Mouse (Mus musculus) neural tube, embryonic 11.5 days (tissue): ENCODE results near the gene Zcchc14. TPM values are rescaled to one million over a fixed set of nuclear protein-coding genes. Genes with fewer than 3 reads are reported as not detected.
A peak's percentile ranks its signal among the peaks of the same experiment; 100 is the strongest.
"Not testable (repeated sequence)": the region's sequence is repeated elsewhere in the genome, so short reads cannot be mapped to it uniquely, and the experiment has no call there.

Experiments used
- ATAC-seq: fragments of 200-750 bp; cut with Nextera tagmentation; 2 replicates; pipeline ENCODE4 v1.8.0; 2017; ENCODE audit warnings: moderate number of reproducible peaks, mild to moderate bottlenecking, moderate TSS enrichment, moderate library complexity; ENCODE audit not compliant: insufficient read depth, low FRiP score, low TSS enrichment
- DNase-seq: peaks from one replicate; pipeline ENCODE4 v3.0.0-alpha.2; 2015; ENCODE audit warnings: low spot score
- H3K27ac ChIP-seq: fragments of 300-500 bp; sonication (generic); 2 replicates; pipeline ENCODE4 v1.5.1; 2014; ENCODE audit warnings: low read depth, mild to moderate bottlenecking, low read length
- H3K27me3 ChIP-seq: fragments of 300-500 bp; sonication (generic); 2 replicates; pipeline ENCODE4 v1.6.1; 2014; ENCODE audit warnings: mild to moderate bottlenecking, low read length, mixed read lengths; ENCODE audit not compliant: control insufficient read depth, insufficient read depth
- H3K36me3 ChIP-seq: fragments of 300-500 bp; sonication (generic); 2 replicates; pipeline ENCODE4 v1.6.1; 2014; ENCODE audit warnings: mild to moderate bottlenecking, low read length, moderate library complexity, mixed read lengths; ENCODE audit not compliant: control insufficient read depth, insufficient read depth
- H3K4me1 ChIP-seq: fragments of 300-500 bp; sonication (generic); 2 replicates; pipeline ENCODE4 v1.6.1; 2014; ENCODE audit warnings: low read length, mixed read lengths; ENCODE audit not compliant: control insufficient read depth, insufficient read depth
- H3K4me2 ChIP-seq: fragments of 300-500 bp; sonication (generic); 2 replicates; pipeline ENCODE4 v1.6.1; 2014; ENCODE audit warnings: low read depth, mild to moderate bottlenecking, moderate library complexity
- H3K4me3 ChIP-seq: fragments of 300-500 bp; sonication (generic); 2 replicates; pipeline ENCODE4 v1.5.1; 2014; ENCODE audit warnings: low read depth, low read length
- H3K9ac ChIP-seq: fragments of 300-500 bp; sonication (generic); 2 replicates; pipeline ENCODE4 v1.6.1; 2014; ENCODE audit warnings: mild to moderate bottlenecking, low read length
- H3K9me3 ChIP-seq: fragments of 300-500 bp; sonication (generic); 2 replicates; pipeline ENCODE4 v1.6.1; 2016; ENCODE audit warnings: low read length; ENCODE audit not compliant: control insufficient read depth
- WGBS: fragments of 180-500 bp; shearing (Covaris S2); extraction: QIAGEN DNeasy Blood & Tissue Kit; methylation state at CpG from one replicate; pipeline ENCODE4 v1.1.7; 2014; 5-methylcytosine and 5-hydroxymethylcytosine counted together
- polyA plus RNA-seq: library from polyadenylated mRNA; unstranded; fragments of >200 nt; fragmentation: Nextera tagmentation; extraction: Ambion mirVana; gene quantifications from 2 replicates; pipeline ENCODE4 v1.2.1, GENCODE M21; 2014

Gene Zcchc14
- polyA plus RNA-seq, 1 experiment from 2014 or later = 23.3 TPM

GRCm38 (mm10) chr8:121602860-121603259 lies 49.8 kb downstream of the Zcchc14 start:
- Histone ChIP-seq H3K27me3 (no peaks in the 10 kb centered on the region), H3K4me3 (no peak overlapping the region), H3K4me1 (no peaks in the 10 kb centered on the region), H3K4me2 (no peak overlapping the region), H3K36me3 (peaks cover 36% of the 10 kb centered on the region), H3K27ac (no peak overlapping the region), H3K9me3 (no peaks in the 10 kb centered on the region), H3K9ac (no peak overlapping the region)
- ATAC-seq (no peak), DNase-seq (peak; percentile 73)
- WGBS = 36% methylated on average over 3 of the region's 3 CpGs

- DNase-seq = no peak
- Histone ChIP-seq H3K36me3 (peaks cover 36% of the 10 kb centered on the region), H3K4me1 (no peaks in the 10 kb centered on the region), H3K9ac (no peak overlapping the region), H3K4me2 (no peak overlapping the region), H3K9me3 (no peaks in the 10 kb centered on the region), H3K4me3 (no peak overlapping the region), H3K27ac (no peak overlapping the region), H3K27me3 (no peaks in the 10 kb centered on the region)
- no peak for ATAC-seq
- 91% methylated on average over 12 of the region's 12 CpGs for WGBS
Observed at GRCm38 (mm10) chr8:121602411-121602810, 50.3 kb downstream of the Zcchc14 start.

- no peak overlapping the region for H3K27ac ChIP-seq
- no peak overlapping the region for H3K9ac ChIP-seq
- peaks cover 32% of the 10 kb centered on the region for H3K36me3 ChIP-seq
- no peaks in the 10 kb centered on the region for H3K27me3 ChIP-seq
- H3K4me2 ChIP-seq = no peak overlapping the region
- no peak overlapping the region for H3K4me3 ChIP-seq
- ATAC-seq (no peak), DNase-seq (no peak)
- WGBS = 90% methylated on average over 14 of the region's 14 CpGs
- no peaks in the 10 kb centered on the region for H3K9me3 ChIP-seq
- H3K4me1 ChIP-seq = no peaks in the 10 kb centered on the region
Observed at GRCm38 (mm10) chr8:121599842-121600241, 52.9 kb downstream of the Zcchc14 start.

- no peaks in the 10 kb centered on the region for H3K9me3 ChIP-seq
- no peak overlapping the region for H3K27ac ChIP-seq
- H3K36me3 ChIP-seq = peaks cover 25% of the 10 kb centered on the region
- DNase-seq (peak; percentile 80), ATAC-seq (peak; percentile 69; the same call in 1 of the 2 replicates)
- H3K4me1 ChIP-seq = no peaks in the 10 kb centered on the region
- WGBS = 42% methylated on average over 7 of the region's 7 CpGs
- H3K4me2 ChIP-seq = no peak overlapping the region
- no peaks in the 10 kb centered on the region for H3K27me3 ChIP-seq
- no peak overlapping the region for H3K9ac ChIP-seq
- H3K4me3 ChIP-seq = no peak overlapping the region
Observed at GRCm38 (mm10) chr8:121598892-121599291, 53.8 kb downstream of the Zcchc14 start.

- Histone ChIP-seq H3K9ac (no peak overlapping the region), H3K27me3 (no peaks in the 10 kb centered on the region), H3K36me3 (peaks cover 24% of the 10 kb centered on the region), H3K9me3 (no peaks in the 10 kb centered on the region), H3K4me2 (no peak overlapping the region), H3K4me1 (no peaks in the 10 kb centered on the region), H3K27ac (no peak overlapping the region), H3K4me3 (no peak overlapping the region)
- WGBS = 89% methylated on average over 7 of the region's 7 CpGs
- ATAC-seq (no peak), DNase-seq (no peak)
Observed at GRCm38 (mm10) chr8:121598190-121598589, 54.5 kb downstream of the Zcchc14 start.

GRCm38 (mm10) chr8:121597492-121597891 lies 55.2 kb downstream of the Zcchc14 start:
- H3K9ac ChIP-seq, ATAC-seq, H3K4me1 ChIP-seq, H3K9me3 ChIP-seq, DNase-seq, H3K4me3 ChIP-seq, H3K27me3 ChIP-seq, H3K4me2 ChIP-seq, H3K27ac ChIP-seq: not testable (repeated sequence)
- H3K36me3 ChIP-seq = peaks cover 21% of the 10 kb centered on the region
- 86% methylated on average over 2 of the region's 2 CpGs for WGBS

DNA sequence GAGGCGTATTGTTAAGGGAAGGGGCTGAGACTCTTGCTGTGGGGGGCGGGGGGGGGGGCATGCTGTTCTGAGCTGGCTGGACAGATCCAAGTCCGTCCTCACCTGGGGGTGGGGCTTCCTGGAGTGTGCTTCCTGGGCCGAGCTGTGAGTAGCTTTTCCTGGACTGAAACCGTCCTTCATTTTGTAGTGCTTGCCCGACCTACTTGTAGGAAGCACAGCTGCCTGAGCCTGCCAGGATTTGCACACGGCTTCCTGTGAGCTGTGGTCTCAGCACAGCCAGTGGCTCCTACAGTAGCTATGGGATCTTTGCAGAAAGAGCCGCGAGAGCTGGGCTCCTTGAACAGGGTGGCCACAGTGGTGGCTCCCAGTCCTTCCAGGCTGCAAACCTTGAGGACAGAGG lies 58.7 kb downstream of the Zcchc14 start:
- Histone ChIP-seq H3K4me2 (no peak overlapping the region), H3K4me3 (no peak overlapping the region), H3K27me3 (no peaks in the 10 kb centered on the region), H3K9ac (no peak overlapping the region), H3K4me1 (peaks cover 15% of the 10 kb centered on the region), H3K9me3 (no peaks in the 10 kb centered on the region), H3K27ac (no peak overlapping the region), H3K36me3 (peaks cover 9% of the 10 kb centered on the region)
- WGBS = 83% methylated on average over 9 of the region's 9 CpGs
- DNase-seq (no peak), ATAC-seq (no peak)

GRCm38 (mm10) chr8:121593293-121593692 lies 59.4 kb downstream of the Zcchc14 start:
- peaks cover 9% of the 10 kb centered on the region for H3K36me3 ChIP-seq
- no peaks in the 10 kb centered on the region for H3K9me3 ChIP-seq
- no peak overlapping the region for H3K4me3 ChIP-seq
- H3K27ac ChIP-seq = no peak overlapping the region
- DNase-seq (no peak), ATAC-seq (no peak)
- no peak overlapping the region for H3K9ac ChIP-seq
- no peak overlapping the region for H3K4me2 ChIP-seq
- peaks cover 15% of the 10 kb centered on the region for H3K4me1 ChIP-seq
- H3K27me3 ChIP-seq = no peaks in the 10 kb centered on the region
- WGBS = 86% methylated on average over 5 of the region's 5 CpGs

DNA sequence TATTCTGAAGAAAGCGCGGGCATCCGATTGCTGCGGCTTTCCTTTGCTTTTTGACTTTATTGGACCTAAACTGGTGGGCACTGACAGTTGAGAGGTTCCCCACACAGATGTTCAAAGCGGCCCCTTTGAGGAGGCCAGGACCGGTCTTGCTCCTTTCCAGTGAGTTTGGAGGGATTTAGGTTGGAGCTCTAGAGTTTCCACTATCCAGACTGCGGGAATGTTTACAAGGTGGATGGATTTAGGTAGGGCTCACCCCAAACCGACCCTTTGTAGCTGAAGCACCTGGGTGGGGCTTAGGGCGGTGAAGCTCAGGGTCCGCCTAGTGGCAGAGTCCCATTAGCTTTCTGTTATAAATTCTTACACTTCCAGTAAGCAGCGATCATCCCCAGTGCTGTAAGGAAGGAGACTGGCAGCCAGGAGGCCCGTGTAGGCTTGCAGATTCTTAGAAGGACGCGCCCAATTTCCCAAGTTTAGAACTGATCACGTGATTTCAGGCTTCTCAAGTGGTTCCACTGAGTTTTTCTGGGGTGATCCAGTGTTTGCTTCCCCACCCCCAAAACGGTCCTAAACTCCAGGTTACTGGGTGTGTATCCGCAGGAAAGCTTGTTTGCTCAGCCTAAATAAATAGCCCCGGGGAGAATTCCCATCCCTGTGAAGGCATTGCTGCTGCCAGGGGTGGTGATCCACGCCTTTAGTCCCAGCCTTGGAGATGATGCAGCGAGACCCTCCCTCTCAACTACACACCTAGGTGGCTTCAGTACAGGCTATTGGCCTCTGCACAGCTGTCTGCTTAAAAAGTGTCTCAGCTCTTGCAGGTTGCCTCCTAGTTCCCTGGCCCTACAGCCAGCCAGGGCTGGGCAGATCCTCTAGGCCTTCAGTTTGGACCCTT lies 61.3 kb downstream of the Zcchc14 start:
- peak overlapping the region; percentile 91 for H3K4me3 ChIP-seq
- peaks cover 7% of the 10 kb centered on the region for H3K36me3 ChIP-seq
- no peaks in the 10 kb centered on the region for H3K9me3 ChIP-seq
- H3K27ac ChIP-seq = 0 out of 2 replicates have a peak overlapping the region, but pooled peaks have one; percentile 20
- H3K4me2 ChIP-seq = peak overlapping the region; percentile 83
- DNase-seq (peak; percentile 48), ATAC-seq (no peak)
- H3K27me3 ChIP-seq = no peaks in the 10 kb centered on the region
- H3K9ac ChIP-seq = peak overlapping the region; percentile 83
- peaks cover 15% of the 10 kb centered on the region for H3K4me1 ChIP-seq
- 14% methylated on average over 20 of the region's 20 CpGs for WGBS
